Mouse (Mus musculus) forebrain, postnatal 0 days (tissue): Measurements from ENCODE around the gene Hpdl. TPM values are rescaled to one million over a fixed set of nuclear protein-coding genes. Genes with fewer than 3 reads are reported as not detected.

Source experiments
- ATAC-seq: fragments of 200-750 bp; cut with Nextera tagmentation; 2 replicates; pipeline ENCODE4 v1.8.0; 2017; ENCODE audit warnings: mild to moderate bottlenecking, moderate library complexity
- DNase-seq: peaks from one replicate; pipeline ENCODE4 v3.0.0-alpha.2; 2015
- H3K27ac ChIP-seq: fragments of 300-500 bp; sonication (generic); 2 replicates; pipeline ENCODE4 v1.5.1; 2014; ENCODE audit warnings: low read depth, mild to moderate bottlenecking, antibody characterized with exemption, low read length, moderate library complexity, mixed read lengths
- H3K27me3 ChIP-seq: fragments of 300-500 bp; sonication (generic); 2 replicates; pipeline ENCODE4 v1.6.1; 2014; ENCODE audit warnings: mild to moderate bottlenecking, low read length, mixed read lengths; ENCODE audit not compliant: insufficient read depth
- H3K36me3 ChIP-seq: fragments of 300-500 bp; sonication (generic); 2 replicates; pipeline ENCODE4 v1.6.1; 2014; ENCODE audit warnings: mild to moderate bottlenecking, moderate library complexity; ENCODE audit not compliant: insufficient read depth
- H3K4me1 ChIP-seq: fragments of 300-500 bp; sonication (generic); 2 replicates; pipeline ENCODE4 v1.6.1; 2014; ENCODE audit warnings: antibody characterized with exemption; ENCODE audit not compliant: insufficient read depth
- H3K4me2 ChIP-seq: fragments of 300-500 bp; sonication (generic); 2 replicates; pipeline ENCODE4 v1.6.1; 2014; ENCODE audit warnings: low read depth, mild to moderate bottlenecking, moderate library complexity
- H3K4me3 ChIP-seq: fragments of 300-500 bp; sonication (generic); 2 replicates; pipeline ENCODE4 v1.5.1; 2014; ENCODE audit warnings: low read depth, low read length, mixed read lengths
- H3K9ac ChIP-seq: fragments of 300-500 bp; sonication (generic); 2 replicates; pipeline ENCODE4 v1.6.1; 2014; ENCODE audit warnings: mild to moderate bottlenecking
- H3K9me3 ChIP-seq: fragments of 300-500 bp; sonication (generic); 2 replicates; pipeline ENCODE4 v1.6.1; 2016; ENCODE audit warnings: low read length
- CTCF ChIP-seq: sonication (generic); IDR thresholded peaks from 2 replicates; pipeline ENCODE4 v1.5.1; 2016; ENCODE audit warnings: antibody characterized with exemption, control low read depth, low read depth
- WGBS: fragments of 180-500 bp; shearing (Covaris S2); extraction: QIAGEN DNeasy Blood & Tissue Kit; methylation state at CpG from one replicate; pipeline ENCODE4 v1.1.7; 2014; 5-methylcytosine and 5-hydroxymethylcytosine counted together
- polyA plus RNA-seq: library from polyadenylated mRNA; unstranded; fragments of >200 nt; fragmentation: Nextera tagmentation; extraction: Ambion mirVana; gene quantifications from 2 replicates; pipeline ENCODE4 v1.2.1, GENCODE M21; 2015
- total RNA-seq: library from RNA; depleted of rRNA; stranded (reverse); fragments of >200 nt; gene quantifications from 2 replicates; pipeline ENCODE4 v1.2.3, GENCODE M21; 2014

Hpdl gene
- total and polyA plus RNA-seq, 2 experiments from 2014 or later, result 0.43 to 0.74 TPM

GRCm38 (mm10) chr4:116824541-116825004 is 3.1 kb upstream of the Hpdl start:
- Histone ChIP-seq H3K4me1 (peaks cover 10% of the 10 kb centered on the region), H3K4me3 (peak overlapping the region; percentile 44), H3K4me2 (peak overlapping the region; percentile 67), H3K27me3 (peaks cover 4% of the 10 kb centered on the region; the same call in 1 of the 2 replicates), H3K27ac (peak overlapping the region; percentile 51), H3K9me3 (no peaks in the 10 kb centered on the region), H3K36me3 (no peaks in the 10 kb centered on the region), H3K9ac (peak overlapping the region; percentile 68)
- WGBS, result 4% methylated on average over 28 of the region's 29 CpGs
- TF ChIP-seq CTCF, result no peak
- peak; percentile 76 for ATAC-seq
- peak; percentile 79 for DNase-seq

DNA sequence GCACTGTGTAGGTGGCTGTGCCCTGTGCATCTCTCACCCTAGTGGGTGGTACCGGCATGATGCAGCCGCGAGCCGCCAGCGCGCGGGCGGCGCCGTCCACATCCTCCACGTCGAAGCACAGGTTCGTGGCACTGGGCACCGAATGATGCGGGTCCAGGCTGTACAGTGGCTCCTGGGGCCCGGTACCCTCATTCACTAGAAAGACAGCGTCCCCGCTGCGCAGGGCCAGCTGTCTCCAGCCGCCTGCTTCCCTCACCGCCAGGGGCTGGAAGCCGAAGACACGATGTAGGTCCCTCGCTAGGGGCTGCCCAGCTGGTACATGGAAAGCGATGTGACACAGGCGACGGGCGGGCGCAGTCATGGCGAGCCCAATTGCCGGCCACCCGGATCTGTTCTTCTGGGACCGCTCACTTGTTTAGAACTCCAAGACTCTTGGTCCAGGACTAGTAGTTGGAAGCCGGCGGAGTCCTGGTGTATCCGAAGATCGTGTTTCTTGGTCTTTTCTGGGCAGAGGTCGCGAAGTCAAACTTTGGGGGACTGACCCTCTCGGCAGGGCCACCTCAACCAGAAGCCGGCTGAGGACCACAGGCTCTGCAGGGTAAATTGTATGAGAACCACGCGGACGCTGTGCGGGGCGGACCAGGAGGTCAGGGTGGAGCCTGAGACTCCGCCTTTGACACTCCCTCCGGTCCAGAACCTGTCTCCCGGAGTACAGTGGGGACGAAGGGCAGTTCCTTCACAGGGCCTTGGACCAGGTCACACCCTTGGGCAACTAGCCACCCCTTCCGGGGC is 409 bp downstream of the Hpdl start:
- 2% methylated on average over 51 of the region's 51 CpGs for WGBS
- peak; percentile 71 for ATAC-seq

GRCm38 (mm10) chr4:116819968-116820901 is 1.3 kb downstream of the Hpdl start:
- DNase-seq, result no peak
- H3K4me3 ChIP-seq, result peak overlapping the region; percentile 41
- WGBS, result 27% methylated on average over 32 of the region's 32 CpGs
- no peak overlapping the region for H3K27ac ChIP-seq
- no peaks in the 10 kb centered on the region for H3K9me3 ChIP-seq
- H3K4me2 ChIP-seq, result peak overlapping the region; percentile 84
- TF ChIP-seq CTCF, result no peak
- no peaks in the 10 kb centered on the region; the same call in 1 of the 2 replicates for H3K36me3 ChIP-seq
- H3K9ac ChIP-seq, result peak overlapping the region; percentile 49
- ATAC-seq, result no peak
- peaks cover 4% of the 10 kb centered on the region; the same call in 1 of the 2 replicates for H3K27me3 ChIP-seq
- H3K4me1 ChIP-seq, result peaks cover 8% of the 10 kb centered on the region

More for the DNA sequence above, 409 bp downstream of the Hpdl start:
- no peaks in the 10 kb centered on the region for H3K9me3 ChIP-seq
- no peak overlapping the region for H3K27ac ChIP-seq
- H3K27me3 ChIP-seq, result peaks cover 4% of the 10 kb centered on the region; the same call in 1 of the 2 replicates
- H3K4me3 ChIP-seq, result peak overlapping the region; percentile 41
- no peaks in the 10 kb centered on the region; the same call in 1 of the 2 replicates for H3K36me3 ChIP-seq
- peaks cover 10% of the 10 kb centered on the region for H3K4me1 ChIP-seq
- peak overlapping the region; percentile 49 for H3K9ac ChIP-seq
- peak overlapping the region; percentile 84 for H3K4me2 ChIP-seq
- peak; percentile 61 for DNase-seq
- TF ChIP-seq CTCF, result peak; percentile 61

DNA sequence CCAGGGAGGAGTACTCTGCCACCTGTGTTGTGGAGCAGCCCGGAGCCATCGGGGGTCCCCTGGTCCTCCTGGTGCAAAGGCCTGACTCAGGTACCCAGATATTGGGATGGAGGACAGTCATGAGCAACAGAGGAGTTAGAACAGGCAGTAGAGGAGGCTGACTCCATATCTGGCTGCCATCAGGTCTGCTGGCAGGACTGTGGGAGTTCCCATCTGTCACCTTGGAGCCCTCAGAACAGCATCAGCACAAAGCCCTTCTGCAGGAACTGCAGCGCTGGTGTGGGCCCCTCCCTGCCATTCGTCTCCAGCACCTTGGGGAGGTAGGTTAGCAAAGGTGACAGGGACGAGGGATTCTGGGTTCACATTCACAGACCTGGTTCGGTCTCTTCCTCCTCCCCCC is 4.0 kb downstream of the Hpdl start:
- no peak overlapping the region for H3K4me3 ChIP-seq
- WGBS, result 85% methylated on average over 6 of the region's 6 CpGs
- H3K9ac ChIP-seq, result no peak overlapping the region
- no peaks in the 10 kb centered on the region for H3K9me3 ChIP-seq
- no peak overlapping the region for H3K4me2 ChIP-seq
- no peak for TF ChIP-seq CTCF
- no peaks in the 10 kb centered on the region; the same call in 1 of the 2 replicates for H3K36me3 ChIP-seq
- ATAC-seq (no peak), DNase-seq (no peak)
- no peak overlapping the region for H3K27ac ChIP-seq
- peaks cover 3% of the 10 kb centered on the region; the same call in 1 of the 2 replicates for H3K4me1 ChIP-seq
- H3K27me3 ChIP-seq, result peaks cover 4% of the 10 kb centered on the region; the same call in 1 of the 2 replicates

DNA sequence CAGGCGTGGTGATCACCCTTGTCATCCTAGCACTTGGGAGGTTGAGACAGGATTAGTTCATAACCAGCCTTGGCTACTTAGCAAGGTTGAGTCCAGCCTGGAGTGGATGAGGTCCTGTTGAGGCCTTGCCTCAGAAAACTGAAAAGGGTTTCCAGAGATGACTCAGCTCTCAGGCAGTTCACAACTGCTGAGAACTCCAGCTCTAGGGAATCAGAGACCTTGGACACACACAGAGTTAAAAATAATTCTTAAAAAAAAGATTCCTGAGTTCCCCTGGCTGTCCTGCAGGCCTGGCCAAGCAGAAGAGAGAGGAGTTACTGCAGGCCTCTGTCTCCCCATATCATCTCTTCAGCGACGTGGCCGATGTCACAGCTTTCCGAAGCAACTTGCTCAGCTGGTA is 6.2 kb downstream of the Hpdl start:
- H3K4me2 ChIP-seq, result no peak overlapping the region
- H3K4me3 ChIP-seq, result no peak overlapping the region
- TF ChIP-seq CTCF, result no peak
- H3K27ac ChIP-seq, result no peak overlapping the region
- no peaks in the 10 kb centered on the region for H3K9me3 ChIP-seq
- ATAC-seq, result no peak
- DNase-seq, result no peak
- WGBS, result 91% methylated on average over 5 of the region's 5 CpGs
- no peaks in the 10 kb centered on the region for H3K4me1 ChIP-seq
- no peak overlapping the region for H3K9ac ChIP-seq
- no peaks in the 10 kb centered on the region; the same call in 1 of the 2 replicates for H3K36me3 ChIP-seq
- no peaks in the 10 kb centered on the region for H3K27me3 ChIP-seq

DNA sequence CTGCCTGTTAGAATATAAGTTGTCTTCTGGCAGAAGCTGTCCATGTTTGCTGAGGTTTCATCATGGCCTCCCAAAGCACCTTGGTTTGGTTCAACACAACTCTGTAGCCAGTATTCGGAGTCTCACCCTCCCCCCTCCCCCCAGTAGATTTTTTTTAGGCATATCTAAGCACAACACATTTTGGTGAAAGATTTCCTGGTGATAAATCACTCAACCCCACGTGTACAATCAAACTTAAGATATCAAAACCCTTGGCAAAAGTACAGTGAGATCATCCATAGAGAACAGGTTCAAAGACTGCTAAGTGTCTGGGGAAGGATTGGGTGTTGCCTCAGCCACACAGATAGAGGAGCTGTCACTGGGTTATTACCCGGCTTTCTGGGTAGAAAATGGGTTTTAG is 10.5 kb downstream of the Hpdl start:
- Histone ChIP-seq H3K9me3 (no peaks in the 10 kb centered on the region), H3K27me3 (no peaks in the 10 kb centered on the region), H3K9ac (no peak overlapping the region), H3K4me3 (no peak overlapping the region), H3K36me3 (no peaks in the 10 kb centered on the region), H3K4me2 (no peak overlapping the region), H3K27ac (no peak overlapping the region), H3K4me1 (peaks cover 6% of the 10 kb centered on the region; the same call in 1 of the 2 replicates)
- TF ChIP-seq CTCF, result no peak
- DNase-seq (no peak), ATAC-seq (no peak)
- WGBS, result 89% methylated on average over 3 of the region's 3 CpGs
